Mouse (Mus musculus): ENCODE measurements around the gene Spx. TPM values are rescaled to one million over a fixed set of nuclear protein-coding genes. Genes with fewer than 3 reads are reported as not detected.

Spx gene
- polyA plus RNA-seq, 1 experiment from 2014 or later: 0.84 TPM

DNA sequence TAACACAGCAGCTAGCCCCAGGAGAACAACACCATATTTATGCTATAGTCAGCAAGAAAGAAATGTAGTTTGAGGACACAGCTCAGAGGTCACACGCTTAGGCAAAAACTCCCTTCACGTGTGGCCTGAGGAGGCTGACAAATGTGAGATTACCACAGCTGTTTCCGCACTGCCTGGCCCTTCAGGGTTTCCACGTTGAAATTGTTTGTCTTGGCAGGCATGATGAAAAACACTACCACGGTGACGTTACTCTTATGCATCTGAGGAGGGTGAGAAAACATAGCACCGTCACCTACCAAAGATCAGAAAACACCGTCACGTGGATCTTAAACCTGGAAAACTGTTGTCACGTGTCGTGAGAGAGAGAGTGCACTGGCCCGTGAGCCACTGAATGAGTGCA lies 38.1 kb downstream of the Spx start:
- WGBS: 73% methylated on average over 12 of the region's 12 CpGs
- no peak overlapping the region for H3K4me2 ChIP-seq (replicated peaks)
- no peak overlapping the region for H3K9ac ChIP-seq
- H3K27me3 ChIP-seq: no peaks in the 10 kb centered on the region
- no peak for ATAC-seq (ENCODE audit: insufficient number of reproducible peaks, low FRiP score, low TSS enrichment, low read depth)
- H3K4me3 ChIP-seq (replicated peaks): no peak overlapping the region
- H3K9me3 ChIP-seq (replicated peaks): no peaks in the 10 kb centered on the region
- no peak overlapping the region for H3K27ac ChIP-seq (replicated peaks)
- no peaks in the 10 kb centered on the region for H3K4me1 ChIP-seq
- no peaks in the 10 kb centered on the region for H3K36me3 ChIP-seq

DNA sequence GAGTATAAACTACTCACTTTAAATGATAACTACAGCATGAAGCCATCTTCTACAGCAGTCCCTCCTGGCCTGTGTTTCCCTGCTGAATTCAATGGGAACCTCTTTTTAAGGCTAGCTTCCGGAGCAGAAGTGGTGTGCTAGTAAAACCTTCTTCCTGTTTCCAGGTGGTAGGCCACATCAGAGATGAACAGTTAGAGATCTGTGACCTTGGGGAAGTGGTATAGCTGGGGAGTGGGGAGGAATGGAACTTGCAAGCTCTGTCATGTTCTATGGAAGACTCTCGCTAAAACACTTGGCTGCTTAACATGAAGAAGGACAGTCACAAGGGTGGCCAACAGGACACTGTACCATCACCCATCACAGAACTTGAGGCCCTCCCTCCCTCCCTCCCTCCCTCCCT lies 40.1 kb downstream of the Spx start:
- Histone ChIP-seq H3K27ac (replicated peaks) (no peak overlapping the region), H3K9ac (no peak overlapping the region), H3K36me3 (no peaks in the 10 kb centered on the region), H3K4me2 (replicated peaks) (no peak overlapping the region), H3K4me3 (replicated peaks) (no peak overlapping the region), H3K27me3 (no peaks in the 10 kb centered on the region), H3K9me3 (replicated peaks) (no peaks in the 10 kb centered on the region), H3K4me1 (no peaks in the 10 kb centered on the region)
- no peak for ATAC-seq (ENCODE audit: insufficient number of reproducible peaks, low FRiP score, low TSS enrichment, low read depth)
- WGBS: 81% methylated on average over 2 of the region's 2 CpGs

DNA sequence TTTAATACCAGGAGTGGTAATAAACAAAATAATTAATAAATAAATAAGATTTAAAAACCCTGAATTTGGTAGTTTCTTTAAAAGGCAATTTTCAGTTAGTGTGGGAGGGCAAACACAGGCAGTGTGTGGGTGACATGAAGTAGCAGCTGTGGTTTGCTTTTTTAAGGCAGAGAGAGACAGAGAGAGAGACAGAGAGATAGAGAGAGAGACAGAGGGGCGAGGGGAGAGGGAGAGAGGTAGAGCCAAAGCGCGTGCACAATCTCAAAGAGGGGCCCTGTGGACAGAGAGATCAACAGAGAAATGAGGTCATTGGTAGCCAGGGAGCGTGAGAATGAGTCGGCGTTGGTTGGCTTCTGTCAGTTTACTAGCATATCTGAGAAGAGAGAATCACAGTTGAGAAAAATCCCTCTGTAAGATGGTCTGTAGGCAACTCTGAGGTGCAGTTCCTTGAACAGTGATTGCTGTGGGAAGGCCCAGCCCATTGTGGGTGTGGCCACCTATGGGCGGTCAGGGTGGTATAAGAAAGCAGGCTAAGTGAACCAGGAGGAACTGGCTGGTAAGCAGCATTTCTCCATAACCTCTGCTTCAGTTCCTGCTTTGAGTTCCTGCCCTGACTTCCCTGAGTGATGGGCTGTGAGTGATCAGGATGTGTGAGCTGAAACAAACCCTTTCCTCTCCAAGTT lies 42.2 kb downstream of the Spx start:
- no peaks in the 10 kb centered on the region for H3K9me3 ChIP-seq (replicated peaks)
- no peaks in the 10 kb centered on the region for H3K36me3 ChIP-seq
- no peak overlapping the region for H3K4me3 ChIP-seq (replicated peaks)
- H3K4me2 ChIP-seq (replicated peaks): no peak overlapping the region
- no peak overlapping the region for H3K27ac ChIP-seq (replicated peaks)
- H3K4me1 ChIP-seq: no peaks in the 10 kb centered on the region
- no peak for ATAC-seq (ENCODE audit: insufficient number of reproducible peaks, low FRiP score, low TSS enrichment, low read depth)
- H3K27me3 ChIP-seq: no peaks in the 10 kb centered on the region
- no peak overlapping the region for H3K9ac ChIP-seq
- 65% methylated on average over 7 of the region's 7 CpGs for WGBS

DNA sequence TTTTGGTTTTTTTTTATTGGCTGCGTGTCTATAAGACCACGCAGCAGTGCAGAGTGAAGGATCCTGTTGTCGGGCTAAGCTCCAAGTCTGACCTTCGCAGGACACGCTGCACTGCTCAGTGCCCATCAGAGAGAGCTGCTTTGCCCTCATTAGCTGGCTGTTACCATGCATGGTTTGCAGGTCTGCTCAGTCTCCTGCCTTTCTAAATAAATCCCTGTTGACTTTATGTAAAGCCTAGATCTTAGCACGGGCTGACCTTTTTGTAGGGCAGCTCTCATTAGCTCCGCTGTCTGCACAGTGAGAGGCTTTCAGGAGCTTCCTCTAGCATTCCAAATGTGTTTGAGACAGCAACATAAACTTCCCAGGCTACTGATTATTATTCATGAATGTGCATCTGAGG lies 44.8 kb downstream of the Spx start:
- ATAC-seq (ENCODE audit: insufficient number of reproducible peaks, low FRiP score, low TSS enrichment, low read depth): no peak
- no peak overlapping the region for H3K27ac ChIP-seq (replicated peaks)
- no peak overlapping the region for H3K4me3 ChIP-seq (replicated peaks)
- H3K4me1 ChIP-seq: no peaks in the 10 kb centered on the region
- H3K9ac ChIP-seq: no peak overlapping the region
- no peaks in the 10 kb centered on the region for H3K27me3 ChIP-seq
- 54% methylated on average over 7 of the region's 7 CpGs for WGBS
- no peaks in the 10 kb centered on the region for H3K36me3 ChIP-seq
- no peaks in the 10 kb centered on the region for H3K9me3 ChIP-seq (replicated peaks)
- no peak overlapping the region for H3K4me2 ChIP-seq (replicated peaks)

DNA sequence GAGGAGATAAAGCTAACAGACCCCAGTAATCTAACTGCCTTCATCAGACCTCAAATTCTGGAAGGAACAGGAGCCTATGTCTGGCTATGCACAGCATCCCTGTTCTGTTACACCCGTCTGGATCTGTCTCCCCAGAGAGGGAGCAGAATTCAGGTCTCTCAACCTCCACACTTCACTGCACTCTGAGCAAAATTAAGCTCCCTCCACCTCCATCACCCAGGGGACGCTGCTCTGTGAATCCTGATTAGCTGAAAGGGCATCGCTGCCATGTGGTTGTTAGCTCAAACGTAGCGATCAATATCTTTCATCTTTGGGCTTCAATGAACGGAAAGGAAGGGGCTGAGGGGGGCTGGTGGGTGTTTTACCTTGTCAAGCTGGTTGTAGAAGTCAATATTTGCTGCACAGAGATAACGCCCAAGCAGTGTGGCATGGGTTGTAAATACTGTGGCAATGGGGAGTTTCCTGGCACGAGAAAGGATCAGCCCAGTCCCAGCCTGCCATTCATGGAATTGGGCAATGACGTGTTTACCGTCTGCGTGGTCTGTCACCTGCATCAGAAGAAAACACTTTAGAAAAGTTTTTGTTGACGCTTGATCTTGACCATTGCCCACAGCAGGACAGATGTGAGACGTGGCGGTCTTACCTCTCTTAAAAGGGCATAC lies 45.9 kb downstream of the Spx start:
- Histone ChIP-seq H3K4me2 (replicated peaks) (no peak overlapping the region), H3K27me3 (no peaks in the 10 kb centered on the region), H3K36me3 (no peaks in the 10 kb centered on the region), H3K27ac (replicated peaks) (no peak overlapping the region), H3K4me3 (replicated peaks) (no peak overlapping the region), H3K9ac (no peak overlapping the region), H3K9me3 (replicated peaks) (no peaks in the 10 kb centered on the region), H3K4me1 (no peaks in the 10 kb centered on the region)
- ATAC-seq (ENCODE audit: insufficient number of reproducible peaks, low FRiP score, low TSS enrichment, low read depth): no peak
- WGBS: 75% methylated on average over 14 of the region's 14 CpGs

DNA sequence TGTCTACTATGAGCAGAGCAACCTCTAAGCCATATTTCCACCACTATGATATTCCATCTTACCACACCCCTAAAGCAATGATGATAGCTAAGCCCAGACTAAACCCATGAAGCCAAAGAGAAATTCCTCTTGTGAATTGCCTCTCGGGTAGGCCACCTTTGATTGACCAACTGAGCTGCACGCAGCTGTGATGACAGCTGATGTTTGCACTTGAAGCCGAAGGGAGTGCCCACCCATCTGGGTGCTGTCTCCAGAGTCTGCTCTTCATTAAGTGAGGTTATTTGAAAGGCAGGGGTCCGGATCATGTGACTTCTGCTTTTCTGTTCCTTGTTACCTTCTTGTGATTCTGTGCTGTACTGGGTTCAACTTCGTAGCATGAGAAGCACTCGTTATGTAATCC lies 49.0 kb downstream of the Spx start:
- 32% methylated on average over 6 of the region's 6 CpGs for WGBS
- H3K4me1 ChIP-seq: no peaks in the 10 kb centered on the region
- no peaks in the 10 kb centered on the region for H3K36me3 ChIP-seq
- H3K4me3 ChIP-seq (replicated peaks): no peak overlapping the region
- no peak overlapping the region for H3K4me2 ChIP-seq (replicated peaks)
- ATAC-seq (ENCODE audit: insufficient number of reproducible peaks, low FRiP score, low TSS enrichment, low read depth): no peak
- no peaks in the 10 kb centered on the region for H3K27me3 ChIP-seq
- H3K9ac ChIP-seq: no peak overlapping the region
- H3K27ac ChIP-seq (replicated peaks): no peak overlapping the region
- H3K9me3 ChIP-seq (replicated peaks): no peaks in the 10 kb centered on the region

Other genes with a start within 250 kb of the Spx start
- gene Slco1a6, start 204.9 kb upstream of the Spx start, polyA plus RNA-seq (2015; fragmentation: Nextera tagmentation; extraction: Ambion mirVana): 0.24 TPM in 1 of 2 replicates, not detected in the other
- 0.24 TPM in 1 of 2 replicates, not detected in the other for gene Iapp, start 115.0 kb upstream of the Spx start, polyA plus RNA-seq (2015; fragmentation: Nextera tagmentation; extraction: Ambion mirVana)
- 0.77 and 0.89 TPM in 2 replicates for gene Slco1a5, start 90.5 kb upstream of the Spx start, polyA plus RNA-seq (2015; fragmentation: Nextera tagmentation; extraction: Ambion mirVana)
- 15.9 and 18.1 TPM in 2 replicates for gene Pyroxd1, start 67.8 kb upstream of the Spx start, polyA plus RNA-seq (2015; fragmentation: Nextera tagmentation; extraction: Ambion mirVana)
- gene Recql, start 26.4 kb upstream of the Spx start, polyA plus RNA-seq (2015; fragmentation: Nextera tagmentation; extraction: Ambion mirVana): 24.1 and 26.2 TPM in 2 replicates
- gene Golt1b, start 26.2 kb upstream of the Spx start, polyA plus RNA-seq (2015; fragmentation: Nextera tagmentation; extraction: Ambion mirVana): 114 and 116 TPM in 2 replicates
- gene Gys2, start 59.7 kb downstream of the Spx start, polyA plus RNA-seq (2015; fragmentation: Nextera tagmentation; extraction: Ambion mirVana): 0.05 TPM in 1 of 2 replicates, not detected in the other
- 211 and 225 TPM in 2 replicates for gene Ldhb, start 94.5 kb downstream of the Spx start, polyA plus RNA-seq (2015; fragmentation: Nextera tagmentation; extraction: Ambion mirVana)
- 15.2 and 16.0 TPM in 2 replicates for gene Kcnj8, start 158.2 kb downstream of the Spx start, polyA plus RNA-seq (2015; fragmentation: Nextera tagmentation; extraction: Ambion mirVana)

Measured in embryonic facial prominence, embryonic 15.5 days (tissue).